Mouse (Mus musculus): ENCODE measurements around the gene Acyp2. TPM values are rescaled to one million over a fixed set of nuclear protein-coding genes. Genes with fewer than 3 reads are reported as not detected.
"Not testable (repeated sequence)": the region's sequence is repeated elsewhere in the genome, so short reads cannot be mapped to it uniquely, and the experiment has no call there.

The Acyp2 gene
- total and polyA plus RNA-seq, 2 experiments = 1.0 to 2.3 TPM

DNA sequence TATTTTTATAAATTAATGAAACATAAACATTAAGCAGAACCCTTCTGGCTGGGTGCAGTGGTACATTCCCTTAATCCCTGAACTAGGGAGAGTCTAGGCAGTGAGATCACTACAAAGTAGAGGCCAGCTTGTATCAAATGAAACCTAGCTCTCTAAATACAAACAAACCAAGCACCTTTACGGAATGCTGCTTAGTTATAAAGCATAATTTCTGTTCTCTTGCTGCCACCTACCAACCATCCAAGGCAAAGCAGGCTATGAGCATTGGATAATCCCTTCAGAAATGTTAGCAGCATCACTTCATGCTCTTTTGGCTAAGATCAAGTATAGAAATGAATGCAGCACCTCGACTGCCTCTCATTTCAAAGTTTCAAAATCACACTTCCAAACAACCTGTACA, 7.7 kb upstream of the Acyp2 start:
- no peaks in the 10 kb centered on the region for H3K36me3 ChIP-seq (ENCODE audit: control insufficient read depth, insufficient read depth, low read length)
- 20% methylated on average over 2 of the region's 2 CpGs for WGBS
- H3K4me1 ChIP-seq (ENCODE audit: control insufficient read depth, insufficient read depth, low read length) = no peaks in the 10 kb centered on the region
- H3K4me3 ChIP-seq (ENCODE audit: insufficient read depth, low read depth, low read length) = no peak overlapping the region
- H3K79me2 ChIP-seq (ENCODE audit: control insufficient read depth, insufficient read depth, low read length) = no peaks in the 10 kb centered on the region
- TF ChIP-seq CTCF (IDR thresholded peaks at IDR 0.05; ENCODE audit: low read depth, low read length) = peak; percentile 46
- TF ChIP-seq POLR2A (IDR thresholded peaks at IDR 0.05; ENCODE audit: extremely low read depth, insufficient read depth, low read length) = no peak
- no peak overlapping the region for H3K27ac ChIP-seq (replicated peaks; ENCODE audit: insufficient read depth, low read depth, low read length)
- DNase-seq (ENCODE audit: extremely low read depth, low read depth, low spot score) = peak; percentile 34
- H3K9ac ChIP-seq (ENCODE audit: low read depth, low read length) = no peak overlapping the region
- H3K27me3 ChIP-seq (ENCODE audit: control insufficient read depth, insufficient read depth, low read length) = no peaks in the 10 kb centered on the region

DNA sequence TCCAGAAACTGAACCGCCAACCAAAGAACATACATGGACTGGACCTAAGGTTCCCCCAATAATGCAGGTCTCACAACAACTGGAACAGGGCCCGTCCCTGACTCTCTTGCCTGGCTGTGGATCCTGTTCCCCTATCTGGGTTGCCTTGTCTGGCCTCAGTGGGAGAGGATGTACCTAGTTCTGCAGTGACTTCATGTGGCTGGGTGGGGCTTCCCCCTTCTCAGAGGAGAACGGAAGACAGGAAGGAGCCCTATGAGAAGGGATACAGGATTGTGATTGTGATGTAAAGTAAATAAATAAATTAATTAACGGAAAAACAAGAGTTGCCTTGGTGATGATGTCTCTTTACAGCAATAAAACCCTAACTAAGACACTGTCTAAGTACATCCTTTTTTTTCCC, 6.7 kb upstream of the Acyp2 start:
- no peak overlapping the region for H3K9ac ChIP-seq (ENCODE audit: low read depth, low read length)
- H3K36me3 ChIP-seq (ENCODE audit: control insufficient read depth, insufficient read depth, low read length) = no peaks in the 10 kb centered on the region
- no peak for DNase-seq (ENCODE audit: extremely low read depth, low read depth, low spot score)
- no peak overlapping the region for H3K4me3 ChIP-seq (ENCODE audit: insufficient read depth, low read depth, low read length)
- WGBS = 76% methylated on average over 4 of the region's 4 CpGs
- H3K4me1 ChIP-seq (ENCODE audit: control insufficient read depth, insufficient read depth, low read length) = no peaks in the 10 kb centered on the region
- H3K27me3 ChIP-seq (ENCODE audit: control insufficient read depth, insufficient read depth, low read length) = no peaks in the 10 kb centered on the region
- H3K79me2 ChIP-seq (ENCODE audit: control insufficient read depth, insufficient read depth, low read length) = no peaks in the 10 kb centered on the region
- no peak overlapping the region for H3K27ac ChIP-seq (replicated peaks; ENCODE audit: insufficient read depth, low read depth, low read length)
- TF ChIP-seq POLR2A (IDR thresholded peaks at IDR 0.05; ENCODE audit: extremely low read depth, insufficient read depth, low read length) = no peak
- TF ChIP-seq CTCF (IDR thresholded peaks at IDR 0.05; ENCODE audit: low read depth, low read length) = no peak

DNA sequence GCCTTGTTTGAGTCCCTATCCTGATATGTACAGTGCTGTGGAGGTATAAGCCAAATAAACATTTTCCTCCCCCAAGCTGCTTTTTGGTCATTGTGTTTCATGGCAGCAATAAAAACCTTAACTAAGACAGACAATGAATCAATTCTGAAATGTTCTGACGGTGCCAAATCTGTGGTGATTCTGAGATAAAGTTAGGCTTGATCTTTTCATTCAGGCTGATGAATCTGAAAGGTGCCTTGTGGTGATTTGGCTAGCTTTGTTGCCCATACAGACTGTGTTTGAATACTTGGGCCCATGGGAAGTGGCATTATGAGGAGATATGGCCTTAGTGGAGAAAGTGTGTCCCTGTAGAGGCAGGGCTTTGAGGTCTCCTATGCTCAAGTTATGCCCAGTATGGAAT, 1.0 kb upstream of the Acyp2 start:
- WGBS = 91% methylated on average over 1 of the region's 1 CpGs
- no peaks in the 10 kb centered on the region for H3K27me3 ChIP-seq (ENCODE audit: control insufficient read depth, insufficient read depth, low read length)

DNA sequence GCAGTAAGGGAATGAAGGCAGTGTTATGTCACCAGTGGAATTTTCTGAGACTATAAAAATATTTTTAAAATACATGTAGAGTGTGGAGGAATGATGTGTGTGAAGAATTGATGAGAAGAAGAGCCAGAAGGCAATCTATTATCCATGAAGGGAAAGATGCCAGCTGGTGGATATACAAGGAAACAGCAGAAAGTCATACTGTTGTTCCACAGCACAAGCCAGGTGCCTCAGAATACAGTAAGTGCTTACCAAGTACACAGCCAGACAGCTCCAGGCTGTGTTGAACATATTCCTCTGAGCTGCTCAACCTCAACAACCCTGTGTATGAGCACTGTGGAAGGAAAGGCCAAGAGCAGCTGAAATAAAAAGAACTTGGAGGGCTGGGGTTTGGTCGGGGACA, 13.7 kb downstream of the Acyp2 start:
- no peaks in the 10 kb centered on the region for H3K79me2 ChIP-seq (ENCODE audit: control insufficient read depth, insufficient read depth, low read length)
- no peaks in the 10 kb centered on the region for H3K36me3 ChIP-seq (ENCODE audit: control insufficient read depth, insufficient read depth, low read length)
- no peaks in the 10 kb centered on the region for H3K27me3 ChIP-seq (ENCODE audit: control insufficient read depth, insufficient read depth, low read length)
- no peak for TF ChIP-seq POLR2A (IDR thresholded peaks at IDR 0.05; ENCODE audit: extremely low read depth, insufficient read depth, low read length)
- no peak for TF ChIP-seq CTCF (IDR thresholded peaks at IDR 0.05; ENCODE audit: low read depth, low read length)
- no peaks in the 10 kb centered on the region for H3K4me1 ChIP-seq (ENCODE audit: control insufficient read depth, insufficient read depth, low read length)
- WGBS = 92% methylated on average over 1 of the region's 1 CpGs
- H3K9ac ChIP-seq (ENCODE audit: low read depth, low read length) = no peak overlapping the region
- no peak overlapping the region for H3K4me3 ChIP-seq (ENCODE audit: insufficient read depth, low read depth, low read length)
- no peak overlapping the region for H3K27ac ChIP-seq (replicated peaks; ENCODE audit: insufficient read depth, low read depth, low read length)
- no peak for DNase-seq (ENCODE audit: extremely low read depth, low read depth, low spot score)

More for the DNA sequence above, 1.0 kb upstream of the Acyp2 start:
- TF ChIP-seq POLR2A (IDR thresholded peaks at IDR 0.05; ENCODE audit: extremely low read depth, insufficient read depth, low read length) = no peak
- no peak for TF ChIP-seq CTCF (IDR thresholded peaks at IDR 0.05; ENCODE audit: low read depth, low read length)
- no peak overlapping the region for H3K27ac ChIP-seq (replicated peaks; ENCODE audit: insufficient read depth, low read depth, low read length)
- no peak overlapping the region for H3K9ac ChIP-seq (ENCODE audit: low read depth, low read length)
- H3K79me2 ChIP-seq (ENCODE audit: control insufficient read depth, insufficient read depth, low read length) = no peaks in the 10 kb centered on the region
- H3K4me3 ChIP-seq (ENCODE audit: insufficient read depth, low read depth, low read length) = no peak overlapping the region
- no peaks in the 10 kb centered on the region for H3K4me1 ChIP-seq (ENCODE audit: control insufficient read depth, insufficient read depth, low read length)
- no peak for DNase-seq (ENCODE audit: extremely low read depth, low read depth, low spot score)
- no peaks in the 10 kb centered on the region for H3K36me3 ChIP-seq (ENCODE audit: control insufficient read depth, insufficient read depth, low read length)

DNA sequence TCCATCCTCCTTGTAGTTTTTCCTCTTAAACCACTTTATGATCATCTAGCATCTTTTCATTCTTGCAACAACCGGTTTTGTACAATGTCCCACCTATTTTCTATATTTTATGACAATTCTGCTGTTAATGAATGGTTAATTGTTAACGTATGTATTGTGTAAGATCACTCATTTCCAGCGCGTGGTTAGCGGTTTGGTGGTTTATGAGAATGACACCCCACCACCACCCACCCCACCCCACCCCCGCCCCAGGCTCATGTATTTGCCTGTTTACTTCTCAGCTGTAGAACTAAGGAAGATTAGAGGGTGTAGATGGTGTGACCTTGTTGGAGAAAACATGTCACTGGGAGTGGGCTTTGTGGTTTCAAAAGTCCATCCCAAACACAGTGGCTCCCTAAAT, 18.9 kb downstream of the Acyp2 start:
- TF ChIP-seq POLR2A (IDR thresholded peaks at IDR 0.05; ENCODE audit: extremely low read depth, insufficient read depth, low read length) (no peak), CTCF (IDR thresholded peaks at IDR 0.05; ENCODE audit: low read depth, low read length) (no peak)
- H3K4me1 ChIP-seq (ENCODE audit: control insufficient read depth, insufficient read depth, low read length) = no peaks in the 10 kb centered on the region
- H3K36me3 ChIP-seq (ENCODE audit: control insufficient read depth, insufficient read depth, low read length) = no peaks in the 10 kb centered on the region; the same call in 1 of the 2 replicates
- H3K27ac ChIP-seq (replicated peaks; ENCODE audit: insufficient read depth, low read depth, low read length) = no peak overlapping the region
- H3K9ac ChIP-seq (ENCODE audit: low read depth, low read length) = no peak overlapping the region
- no peaks in the 10 kb centered on the region for H3K79me2 ChIP-seq (ENCODE audit: control insufficient read depth, insufficient read depth, low read length)
- no peak overlapping the region for H3K4me3 ChIP-seq (ENCODE audit: insufficient read depth, low read depth, low read length)
- H3K27me3 ChIP-seq (ENCODE audit: control insufficient read depth, insufficient read depth, low read length) = no peaks in the 10 kb centered on the region
- 82% methylated on average over 6 of the region's 6 CpGs for WGBS
- no peak for DNase-seq (ENCODE audit: extremely low read depth, low read depth, low spot score)

DNA sequence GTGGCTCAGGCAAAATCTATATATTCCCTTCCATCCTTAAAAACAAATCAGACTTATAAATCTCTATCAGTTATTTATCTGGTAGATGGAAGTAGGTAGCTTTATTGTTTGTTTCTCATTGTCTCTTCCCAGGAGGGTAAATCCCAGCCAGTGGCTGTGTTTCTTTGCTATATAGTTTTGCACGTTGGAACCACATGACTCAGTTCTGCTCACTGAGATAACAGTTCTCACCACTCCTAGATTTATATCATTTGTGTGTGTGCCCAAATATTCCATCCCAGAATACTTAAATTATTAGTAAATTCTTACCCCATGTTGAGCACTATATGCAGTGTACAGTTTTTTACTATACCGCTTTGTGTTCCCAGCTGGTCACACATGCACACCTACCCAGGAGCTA, 26.2 kb downstream of the Acyp2 start:
- no peak overlapping the region for H3K27ac ChIP-seq (replicated peaks; ENCODE audit: insufficient read depth, low read depth, low read length)
- DNase-seq (ENCODE audit: extremely low read depth, low read depth, low spot score) = no peak
- TF ChIP-seq CTCF (IDR thresholded peaks at IDR 0.05; ENCODE audit: low read depth, low read length) (no peak), POLR2A (IDR thresholded peaks at IDR 0.05; ENCODE audit: extremely low read depth, insufficient read depth, low read length) (no peak)
- no peaks in the 10 kb centered on the region for H3K79me2 ChIP-seq (ENCODE audit: control insufficient read depth, insufficient read depth, low read length)
- WGBS = 88% methylated on average over 2 of the region's 2 CpGs
- no peaks in the 10 kb centered on the region; the same call in 1 of the 2 replicates for H3K36me3 ChIP-seq (ENCODE audit: control insufficient read depth, insufficient read depth, low read length)
- H3K4me1 ChIP-seq (ENCODE audit: control insufficient read depth, insufficient read depth, low read length) = no peaks in the 10 kb centered on the region
- H3K27me3 ChIP-seq (ENCODE audit: control insufficient read depth, insufficient read depth, low read length) = no peaks in the 10 kb centered on the region
- H3K9ac ChIP-seq (ENCODE audit: low read depth, low read length) = no peak overlapping the region
- no peak overlapping the region for H3K4me3 ChIP-seq (ENCODE audit: insufficient read depth, low read depth, low read length)

DNA sequence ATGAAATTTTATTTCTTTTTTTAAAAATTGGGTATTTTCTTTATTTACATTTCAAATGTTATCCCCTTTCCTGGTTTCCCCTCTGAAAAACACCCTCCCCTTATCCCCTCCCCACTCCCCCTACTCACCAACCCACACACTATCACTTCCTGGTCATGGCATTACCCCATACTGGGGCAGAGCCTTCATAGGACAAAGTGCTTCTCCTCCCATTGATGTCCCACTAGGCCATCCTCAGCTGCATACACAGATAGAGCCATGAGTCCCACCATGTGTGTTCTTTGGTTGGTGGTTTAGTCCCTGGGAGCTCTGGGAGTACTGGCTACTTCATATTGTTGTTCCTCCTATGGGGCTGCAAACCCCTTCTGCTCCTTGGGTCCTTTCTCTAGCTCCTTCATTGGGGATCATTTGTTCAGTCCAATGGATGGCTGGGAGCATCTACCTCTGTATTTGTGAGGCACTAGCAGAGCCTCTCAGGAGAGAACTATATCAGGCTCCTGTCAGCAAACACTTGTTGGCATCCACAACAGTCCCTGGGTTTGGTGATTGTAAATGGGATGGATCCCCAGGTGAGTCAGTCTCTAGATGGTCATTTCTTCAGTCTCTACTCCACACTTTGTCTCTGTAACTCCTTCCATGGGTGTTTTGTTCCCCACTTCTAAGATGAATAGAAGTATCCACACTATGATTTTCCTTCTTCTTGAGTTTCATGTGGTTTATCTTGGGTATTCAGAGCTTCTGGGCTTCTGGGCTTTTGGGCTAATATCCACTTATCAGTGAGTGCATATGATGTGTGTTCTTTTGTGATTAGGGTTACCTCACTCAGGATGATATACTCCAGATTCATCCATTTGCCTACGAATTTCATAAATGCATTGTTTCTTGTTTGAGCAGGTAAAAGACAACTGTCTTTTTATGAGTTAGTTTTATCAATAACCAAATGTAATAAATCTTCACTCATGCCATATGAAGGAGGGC, 27.7 kb downstream of the Acyp2 start:
- not testable (repeated sequence) for H3K9ac ChIP-seq (ENCODE audit: low read depth, low read length); H3K27me3 ChIP-seq (ENCODE audit: control insufficient read depth, insufficient read depth, low read length); H3K27ac ChIP-seq (replicated peaks; ENCODE audit: insufficient read depth, low read depth, low read length); DNase-seq (ENCODE audit: extremely low read depth, low read depth, low spot score); H3K79me2 ChIP-seq (ENCODE audit: control insufficient read depth, insufficient read depth, low read length); H3K4me3 ChIP-seq (ENCODE audit: insufficient read depth, low read depth, low read length); H3K4me1 ChIP-seq (ENCODE audit: control insufficient read depth, insufficient read depth, low read length); H3K36me3 ChIP-seq (ENCODE audit: control insufficient read depth, insufficient read depth, low read length)
- WGBS = 89% methylated on average over 1 of the region's 1 CpGs
